Mouse (Mus musculus) mesoderm, embryonic 11.5 days (tissue): ENCODE measurements around the gene Heatr5a.

ENCODE experiments used
- DNase-seq: peaks from one replicate; pipeline ENCODE4 v3.0.0-alpha.2; 2012; ENCODE audit warnings: low read depth, low spot score

Heatr5a gene

GRCm38 (mm10) chr12:51971070-51971664 lies at the start of gene Heatr5a:
Heatr5a (minus strand) TSS chr12:51971321.
- peak; percentile 79 for DNase-seq

DNA sequence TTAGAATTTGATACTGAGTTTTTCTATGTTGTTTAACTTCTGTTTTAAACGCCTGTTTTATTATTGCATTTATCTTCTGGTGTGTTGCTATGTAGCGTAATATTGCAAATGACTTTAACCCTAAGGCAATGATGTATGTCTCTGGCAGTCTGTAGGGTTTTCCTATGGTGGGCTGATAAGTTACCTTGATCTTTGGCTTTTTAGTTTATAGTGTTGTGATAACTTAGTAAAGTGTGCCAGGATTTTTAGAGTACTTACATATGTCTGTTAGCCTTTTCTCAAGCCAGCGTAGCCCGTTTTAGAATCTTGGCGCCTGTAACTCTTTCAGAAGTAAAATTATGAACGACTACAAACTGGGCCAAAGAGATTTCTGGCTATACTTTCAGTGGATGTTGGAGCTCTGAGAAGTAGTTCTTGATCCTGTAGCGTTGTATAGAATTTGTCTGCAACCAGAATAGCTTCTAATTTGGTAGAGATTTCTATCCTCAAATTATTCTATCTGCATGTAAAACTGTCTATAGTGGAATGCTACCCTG lies 43.4 kb upstream of the Heatr5a start:
- no peak for DNase-seq

- DNase-seq, result no peak
These were observed 42.9 kb upstream of the Heatr5a start for GRCm38 (mm10) chr12:52014044-52014443.

DNA sequence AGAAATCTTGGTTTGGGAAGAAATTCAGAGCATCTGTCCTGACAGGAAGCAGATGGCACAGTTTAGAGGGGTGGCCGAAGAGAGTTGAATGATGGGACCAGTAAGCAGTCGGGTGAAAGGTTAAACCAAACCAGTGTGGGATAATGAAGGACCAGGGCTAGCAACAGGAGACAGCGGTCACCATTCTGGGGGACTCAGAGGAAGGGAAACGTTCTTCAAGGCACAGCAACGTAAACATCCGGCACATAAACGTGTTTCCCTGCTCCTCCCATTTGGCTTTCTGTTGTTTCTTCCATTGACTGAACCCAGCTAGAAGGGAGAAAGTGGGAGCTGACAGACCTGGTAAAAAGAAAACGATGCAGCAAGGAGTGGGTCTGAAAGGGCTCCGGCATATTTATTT lies 42.2 kb upstream of the Heatr5a start:
- no peak for DNase-seq

DNA sequence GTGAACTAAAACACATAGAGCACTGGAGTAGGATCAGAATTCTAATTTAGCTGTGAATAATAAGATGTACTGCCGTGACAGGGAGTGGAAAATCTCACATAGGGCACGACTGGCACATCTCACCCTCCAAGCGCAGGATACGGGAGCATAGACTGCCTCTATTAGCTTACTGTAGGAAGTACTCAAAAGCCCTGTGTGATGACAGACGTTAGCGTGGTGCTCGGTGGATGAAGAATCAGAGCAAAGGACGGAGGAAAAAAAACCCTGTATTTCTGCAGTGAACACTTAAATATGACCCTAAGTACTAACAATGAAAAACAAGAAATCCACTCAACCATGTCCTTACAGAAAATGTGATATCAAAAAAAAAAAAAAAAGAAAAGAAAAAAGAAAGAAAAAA lies 41.0 kb upstream of the Heatr5a start:
- no peak for DNase-seq

DNA sequence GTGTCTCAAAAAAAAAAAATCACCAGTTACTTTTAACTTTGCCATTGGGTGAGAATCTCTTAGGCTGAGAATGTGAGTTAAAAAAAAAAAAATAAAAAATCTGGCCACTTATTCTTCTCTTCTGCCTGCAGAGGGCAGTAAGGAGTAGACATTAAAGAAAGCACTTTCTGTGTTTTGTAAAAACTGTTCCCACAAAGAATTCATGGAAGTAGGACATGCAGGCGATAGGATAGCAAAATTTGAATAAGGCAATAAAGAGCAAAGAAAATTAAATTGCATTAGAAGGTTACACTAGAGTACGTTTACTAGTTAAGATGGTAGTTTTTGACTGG lies 39.5 kb upstream of the Heatr5a start:
- peak; percentile 65 for DNase-seq

DNA sequence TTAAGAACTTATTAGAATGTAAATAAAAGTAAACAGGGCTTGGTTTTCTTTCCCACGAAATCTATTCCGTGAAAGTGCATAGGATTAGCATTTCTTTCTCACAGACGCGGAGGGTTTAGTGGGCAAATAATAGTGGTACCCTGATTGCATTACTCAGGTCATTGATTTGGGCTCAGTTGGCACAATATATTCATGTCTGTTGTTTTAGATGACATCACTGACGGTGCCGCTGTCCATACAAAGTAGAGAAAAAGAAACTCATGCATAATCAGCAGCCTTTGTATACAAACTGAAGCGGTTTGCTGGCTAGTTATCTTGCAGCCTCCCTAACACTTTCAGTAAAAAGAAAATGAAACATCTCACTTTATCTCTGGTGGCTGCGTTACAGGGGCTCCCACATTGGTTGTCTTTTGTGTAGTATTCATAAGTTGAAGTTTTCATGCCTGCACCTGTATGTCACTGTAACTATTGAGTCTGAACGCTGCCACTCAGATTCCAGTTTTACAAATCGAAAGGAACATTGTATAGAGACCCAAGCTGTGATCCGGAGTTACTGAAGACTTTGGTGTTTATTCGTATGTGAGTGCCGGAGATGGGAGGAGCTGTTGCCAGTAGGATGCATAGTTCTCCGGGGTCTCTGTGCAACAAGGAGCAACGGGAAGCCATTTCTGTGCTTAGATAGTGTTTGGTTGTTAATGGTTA lies 39.0 kb upstream of the Heatr5a start:
- no peak for DNase-seq

DNA sequence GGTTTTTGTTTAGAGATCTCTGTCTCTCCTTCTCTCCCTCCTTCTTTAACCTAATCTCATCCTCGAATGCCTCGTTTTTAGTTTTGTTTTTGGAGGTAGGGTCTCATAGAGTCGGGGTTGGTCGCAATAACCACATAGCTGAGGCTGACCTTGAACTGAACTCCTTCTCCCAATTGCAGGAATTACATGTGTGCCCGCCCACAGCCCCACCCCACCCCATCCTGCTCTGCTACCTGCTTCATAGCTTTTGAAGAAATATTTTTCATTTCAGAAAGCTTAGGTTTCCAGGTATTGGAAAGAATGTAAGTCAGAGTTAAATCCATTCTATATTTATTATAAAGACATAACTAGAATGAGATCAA lies 35.5 kb upstream of the Heatr5a start:
- no peak for DNase-seq

GRCm38 (mm10) chr12:52005877-52006632 lies 34.9 kb upstream of the Heatr5a start, which contains the start of gene Dtd2:
Dtd2 (minus strand) TSS chr12:52006501.
- DNase-seq, result peak; percentile 94

DNA sequence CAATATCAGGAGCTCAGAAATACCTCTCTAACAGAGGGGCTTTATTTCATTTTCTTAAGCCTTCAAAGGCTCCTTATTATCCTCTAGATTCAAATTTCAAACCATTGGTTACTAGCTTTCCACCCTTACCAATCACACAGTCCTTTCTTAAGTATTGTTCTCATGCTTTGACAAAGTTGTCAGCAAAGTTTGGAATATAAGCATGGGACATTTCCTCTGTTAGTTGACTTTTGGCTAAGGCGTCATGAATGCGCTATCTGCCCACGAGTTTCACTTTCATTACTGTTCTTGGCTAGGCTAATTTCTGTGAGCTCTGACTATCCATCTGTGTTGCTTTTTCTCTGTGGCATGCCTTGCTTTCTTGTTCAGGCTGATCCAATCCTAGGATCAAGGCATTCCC lies 31.6 kb upstream of the Heatr5a start:
- no peak for DNase-seq

DNA sequence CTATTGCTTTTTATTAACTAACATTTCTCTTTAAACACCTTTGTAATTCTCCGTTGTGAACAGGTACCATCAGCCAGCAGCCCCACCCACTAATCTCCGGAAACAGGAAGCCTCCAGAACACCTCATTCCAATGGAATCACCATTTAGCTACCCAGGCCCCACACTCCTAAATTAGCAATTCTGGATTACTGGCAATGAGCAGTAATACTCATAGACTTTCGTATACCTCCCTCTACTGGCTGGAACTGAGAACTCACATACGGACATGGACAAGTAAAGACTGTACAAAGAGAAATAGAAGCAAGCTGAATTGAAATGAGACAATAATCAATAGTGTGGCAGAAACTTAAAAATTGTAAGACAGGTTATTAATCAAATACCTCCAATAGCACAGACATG lies 30.4 kb upstream of the Heatr5a start:
- DNase-seq, result peak; percentile 63

DNA sequence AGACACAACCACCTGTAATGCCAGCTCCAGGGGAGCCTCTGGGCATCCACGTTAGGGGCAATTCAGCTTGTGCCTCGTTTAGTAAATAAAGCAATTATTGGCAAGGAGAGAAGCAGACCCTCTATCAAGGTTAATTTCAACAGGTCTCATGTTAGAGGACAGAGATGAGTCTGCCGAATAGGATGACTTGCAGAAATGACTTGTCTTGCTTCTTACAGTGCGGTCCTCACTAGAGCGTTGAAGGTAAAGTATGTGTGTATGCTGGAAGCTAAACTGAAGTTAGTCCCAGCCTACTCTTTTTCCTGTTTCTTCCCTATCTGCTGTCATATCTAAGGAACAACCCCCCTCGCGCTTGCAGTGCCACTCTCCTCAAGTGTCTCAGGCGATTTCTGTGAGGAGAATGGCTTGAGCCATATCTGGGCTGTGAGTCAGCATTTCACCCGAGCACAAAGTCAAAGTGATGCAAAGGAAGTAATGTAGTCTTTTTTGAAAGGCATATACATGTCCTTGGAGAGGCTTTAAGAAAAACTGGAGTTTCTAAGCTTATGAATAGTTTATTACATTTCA lies 27.3 kb upstream of the Heatr5a start:
- no peak for DNase-seq

DNA sequence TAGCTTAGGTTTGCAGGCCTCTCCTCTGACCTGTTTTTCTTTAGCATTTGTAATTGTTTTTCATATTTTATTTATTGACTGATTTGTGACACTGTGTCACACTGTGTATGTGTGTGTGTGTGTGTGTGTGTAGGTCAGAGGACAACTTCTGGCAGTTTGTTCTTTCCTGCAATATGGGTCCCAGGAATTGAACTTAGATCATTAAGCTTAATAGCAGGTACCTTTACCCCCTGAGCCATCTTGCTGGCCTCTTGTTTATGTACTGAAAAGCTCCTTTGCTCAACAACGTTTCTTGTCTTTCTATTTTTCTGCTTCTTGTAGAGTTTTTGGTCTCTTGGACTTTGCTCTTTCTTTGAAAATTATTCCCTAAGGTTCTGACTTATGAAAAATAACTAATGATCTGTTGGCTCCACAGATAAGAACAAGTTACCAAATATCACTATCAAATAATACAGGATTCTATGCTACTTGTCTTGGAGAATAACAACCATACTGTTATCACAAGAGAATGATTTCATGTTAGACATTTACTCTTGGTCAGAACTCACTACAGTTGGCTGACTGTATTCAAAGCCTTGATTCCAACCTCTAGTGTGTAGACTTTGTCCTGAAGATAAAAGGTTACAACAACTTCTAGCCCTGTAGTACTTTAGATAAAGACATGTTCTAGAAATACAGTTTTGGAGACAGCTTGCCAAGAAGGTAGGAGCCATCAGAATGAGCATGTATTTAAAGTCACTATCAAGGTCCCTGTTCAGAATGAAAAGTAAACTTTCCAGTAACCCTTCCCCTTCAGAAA lies 24.8 kb upstream of the Heatr5a start:
- DNase-seq, result no peak

DNA sequence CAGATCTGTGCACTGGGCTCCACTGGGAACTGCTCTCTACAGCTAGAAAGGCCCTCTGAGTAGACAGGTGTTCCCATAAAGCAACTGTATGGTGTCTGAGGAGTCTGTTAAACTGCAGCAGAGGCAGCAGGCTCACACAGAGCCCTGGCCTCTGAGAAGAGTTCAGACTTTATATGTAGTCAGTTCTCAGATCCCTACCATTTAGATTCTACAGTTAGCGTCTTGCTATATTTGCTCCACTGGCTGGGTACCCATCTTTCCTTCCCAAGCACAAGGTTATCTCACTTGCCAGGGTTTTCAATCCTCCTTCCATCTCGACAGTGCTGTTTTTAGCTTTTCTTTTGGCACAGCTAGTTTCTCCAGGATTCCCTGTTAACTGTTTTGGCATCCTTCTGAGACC lies 19.5 kb upstream of the Heatr5a start:
- DNase-seq, result no peak

DNA sequence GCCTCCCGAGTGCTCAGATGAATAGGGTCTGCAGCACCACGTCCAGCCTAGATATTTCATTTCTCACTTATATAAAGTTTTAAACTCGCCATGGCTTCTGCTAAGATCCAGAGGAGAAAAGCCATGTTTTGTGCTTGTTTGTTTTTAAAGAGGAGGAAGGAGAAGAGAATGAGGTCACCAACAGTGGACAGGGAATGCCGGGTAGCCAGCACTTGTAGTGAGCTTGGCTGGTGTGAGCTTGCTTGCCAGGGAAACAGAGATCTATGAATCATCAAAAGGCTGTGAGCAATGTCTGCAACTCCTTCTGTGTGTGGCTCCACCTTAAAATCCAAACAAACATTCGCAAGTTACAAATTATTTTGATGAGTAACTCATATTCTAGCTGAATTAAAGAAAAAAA lies 17.4 kb upstream of the Heatr5a start:
- no peak for DNase-seq

- DNase-seq, result no peak
These were observed 14.7 kb upstream of the Heatr5a start for GRCm38 (mm10) chr12:51985826-51986225.

GRCm38 (mm10) chr12:51985163-51985748 lies 14.1 kb upstream of the Heatr5a start:
- no peak for DNase-seq

DNA sequence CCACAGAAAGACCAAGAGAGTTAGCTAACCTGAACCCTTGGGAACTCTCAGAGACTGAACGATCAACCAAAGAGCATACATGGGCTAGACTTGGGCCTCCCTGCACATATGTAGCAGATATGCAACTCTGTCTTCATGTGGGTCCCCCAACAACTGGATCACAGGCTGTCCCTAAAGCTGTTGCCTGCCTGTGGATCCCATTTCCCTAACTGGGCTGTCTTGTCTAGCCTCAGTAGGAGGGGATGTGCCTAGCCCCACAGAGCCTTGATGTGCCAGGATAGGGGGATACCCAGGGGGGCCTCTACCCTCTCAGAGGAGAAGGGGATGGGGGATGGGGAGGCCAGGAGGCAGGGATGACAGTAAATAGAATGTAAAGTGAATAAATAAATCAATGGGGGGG lies 12.5 kb upstream of the Heatr5a start:
- DNase-seq, result no peak

GRCm38 (mm10) chr12:51976531-51976930 lies 5.4 kb upstream of the Heatr5a start:
- no peak for DNase-seq

GRCm38 (mm10) chr12:51974381-51974780 lies 3.3 kb upstream of the Heatr5a start:
- no peak for DNase-seq
